In genomic region chr7:84166007-84166406, GRCm38 (mm10) we compare ENCODE assay signal across 21 mouse cellular contexts. TPM values are rescaled to one million over a fixed set of nuclear protein-coding genes. Genes with fewer than 3 reads are reported as not detected.
A peak's percentile ranks its signal among the peaks of the same experiment; 100 is the strongest.
DNase-seq lines count a peak whose midpoint lies in the region; ATAC-seq and TF ChIP-seq lines count a peak whose summit lies in the region.
"Had no signal": no experiment of that assay in that cellular context is flagged by ENCODE, and none has a peak within 500 bp of the region (broad histone marks: within the 10 kb centered on the region; RNA-seq: fewer than 3 reads in every experiment).

No protein-coding gene starts in this region.

- DNase-seq in thymus, postnatal 0 days (ENCODE audit: low spot score) = peak; percentile 41
- DNase-seq in thymus, postnatal 25 days = no peak
- DNase-seq in CD4-positive, CD25-positive, alpha-beta regulatory T cell, adult 2 months (ENCODE audit: low read depth, low spot score) = peak; percentile 31
- no peak for DNase-seq in layer of hippocampus, postnatal 10 days (ENCODE audit: low spot score in 2 of 2)
- DNase-seq: adrenal gland, postnatal 10 days; cerebellum, adult 11 months; cerebellum, adult 8-10 months; cerebellum, postnatal 14 days; embryo, embryonic 11 days; gastrocnemius, postnatal 10 days; heart, adult 2 months had no signal

- peaks cover 18% of the 10 kb centered on the region for H3K4me1 ChIP-seq in intestine, embryonic 16.5 days (ENCODE audit: control insufficient read depth, insufficient read depth, low read length)
- H3K4me1 ChIP-seq in intestine, embryonic 15.5 days (replicated peaks) = peaks cover 4% of the 10 kb centered on the region; the same call in 1 of the 2 replicates
- peaks cover 4% of the 10 kb centered on the region for H3K4me1 ChIP-seq in intestine, postnatal 0 days (replicated peaks; ENCODE audit: control insufficient read depth, insufficient read depth, low read length)
- H3K4me1 ChIP-seq: forebrain, embryonic 12.5 days; heart, embryonic 15.5 days; hindbrain, embryonic 10.5 days had no signal

- TF ChIP-seq CTCF in intestine, postnatal 0 days (IDR thresholded peaks at IDR 0.05; ENCODE audit: low read depth) = no peak

- H3K27ac ChIP-seq in intestine, embryonic 16.5 days (ENCODE audit: low read length) = peak overlapping the region; percentile 45
- H3K27ac ChIP-seq in intestine, embryonic 15.5 days = no peak overlapping the region
- H3K27ac ChIP-seq in intestine, postnatal 0 days (ENCODE audit: low read depth, low read length) = peak overlapping the region; percentile 1; the same call in 1 of the 2 replicates
- H3K27ac ChIP-seq: embryonic facial prominence, embryonic 15.5 days; forebrain, embryonic 12.5 days; heart, adult 2 months; heart, embryonic 15.5 days; hindbrain, embryonic 10.5 days; hindbrain, embryonic 14.5 days had no signal

- H3K9ac ChIP-seq in intestine, embryonic 16.5 days (ENCODE audit: low read depth, low read length) = no peak overlapping the region
- no peak overlapping the region for H3K9ac ChIP-seq in intestine, embryonic 15.5 days
- H3K9ac ChIP-seq in intestine, postnatal 0 days (ENCODE audit: low read depth, low read length) = no peak overlapping the region
- H3K9ac ChIP-seq: embryonic facial prominence, embryonic 15.5 days; forebrain, embryonic 12.5 days; heart, embryonic 15.5 days; hindbrain, embryonic 14.5 days had no signal

- no peak for ATAC-seq in intestine, embryonic 16.5 days
- no peak for ATAC-seq in intestine, embryonic 15.5 days
- no peak for ATAC-seq in intestine, postnatal 0 days
- ATAC-seq: forebrain, embryonic 16.5 days had no signal

- no peak overlapping the region for H3K4me3 ChIP-seq in intestine, embryonic 16.5 days (ENCODE audit: low read length)
- H3K4me3 ChIP-seq in intestine, embryonic 15.5 days (replicated peaks) = no peak overlapping the region
- no peak overlapping the region for H3K4me3 ChIP-seq in intestine, postnatal 0 days (ENCODE audit: low read depth, low read length)
- H3K4me3 ChIP-seq: embryonic facial prominence, embryonic 15.5 days; forebrain, embryonic 12.5 days; heart, adult 2 months; heart, embryonic 15.5 days; hindbrain, embryonic 10.5 days had no signal

- no peaks in the 10 kb centered on the region for H3K36me3 ChIP-seq in intestine, embryonic 16.5 days (ENCODE audit: control insufficient read depth, insufficient read depth, low read length)
- no peaks in the 10 kb centered on the region for H3K36me3 ChIP-seq in intestine, embryonic 15.5 days
- H3K36me3 ChIP-seq in intestine, postnatal 0 days (ENCODE audit: control insufficient read depth, insufficient read depth) = no peaks in the 10 kb centered on the region
- H3K36me3 ChIP-seq: embryonic facial prominence, embryonic 15.5 days; forebrain, embryonic 12.5 days; heart, embryonic 15.5 days; hindbrain, embryonic 10.5 days had no signal

- H3K4me2 ChIP-seq in intestine, embryonic 16.5 days (ENCODE audit: low read depth, low read length) = no peak overlapping the region
- no peak overlapping the region for H3K4me2 ChIP-seq in intestine, embryonic 15.5 days (replicated peaks)
- no peak overlapping the region for H3K4me2 ChIP-seq in intestine, postnatal 0 days (replicated peaks; ENCODE audit: low read depth)
- H3K4me2 ChIP-seq: embryonic facial prominence, embryonic 15.5 days; forebrain, embryonic 12.5 days; heart, embryonic 11.5 days; heart, embryonic 15.5 days; hindbrain, embryonic 14.5 days had no signal

- no peaks in the 10 kb centered on the region for H3K27me3 ChIP-seq in intestine, embryonic 16.5 days (replicated peaks; ENCODE audit: control insufficient read depth, insufficient read depth, low read length)
- H3K27me3 ChIP-seq in intestine, embryonic 15.5 days (replicated peaks) = no peaks in the 10 kb centered on the region
- H3K27me3 ChIP-seq in intestine, postnatal 0 days (replicated peaks; ENCODE audit: control insufficient read depth, insufficient read depth, low read length) = no peaks in the 10 kb centered on the region
- H3K27me3 ChIP-seq: embryonic facial prominence, embryonic 15.5 days; forebrain, embryonic 12.5 days; heart, embryonic 15.5 days had no signal

- no peaks in the 10 kb centered on the region for H3K9me3 ChIP-seq in intestine, embryonic 16.5 days (ENCODE audit: control insufficient read depth, low read length)
- H3K9me3 ChIP-seq in intestine, embryonic 15.5 days = no peaks in the 10 kb centered on the region
- H3K9me3 ChIP-seq in intestine, postnatal 0 days (ENCODE audit: control insufficient read depth) = no peaks in the 10 kb centered on the region
- H3K9me3 ChIP-seq: embryonic facial prominence, embryonic 15.5 days; forebrain, embryonic 12.5 days; heart, embryonic 15.5 days; hindbrain, embryonic 10.5 days had no signal

- WGBS in intestine, embryonic 16.5 days = 59% methylated on average over 1 of the region's 1 CpGs
- 54% methylated on average over 1 of the region's 1 CpGs for WGBS in intestine, embryonic 15.5 days
- 62% methylated on average over 1 of the region's 1 CpGs for WGBS in intestine, postnatal 0 days

RNA-seq across cellular contexts. Expression of gene Abhd17c, which starts 14.3 kb away (rescaled TPM):
- polyA plus RNA-seq in intestine, embryonic 16.5 days (2015; fragmentation: Nextera tagmentation; extraction: Ambion mirVana) = 12.5 and 15.1 TPM in 2 replicates
- polyA plus RNA-seq in intestine, embryonic 15.5 days (2015; fragmentation: Nextera tagmentation; extraction: Ambion mirVana) = 90.4 and 95.3 TPM in 2 replicates
- 38.6 and 46.5 TPM in 2 replicates for polyA plus RNA-seq in thymus, postnatal 0 days (2015; fragmentation: Nextera tagmentation; extraction: Ambion mirVana)
- polyA plus RNA-seq in intestine, postnatal 0 days (2015; fragmentation: Nextera tagmentation; extraction: Ambion mirVana) = 203 and 216 TPM in 2 replicates
- 10 to 100 TPM; 76.7 to 78.2 TPM for total RNA-seq in layer of hippocampus, postnatal 10 days (2021)

Comparison
In these comparisons a context has a peak if more than half of its experiments do, and no peak if none do; other contexts are left out.
1. DNase-seq: peak in thymus, postnatal 0 days (single experiment) and CD4-positive, CD25-positive, alpha-beta regulatory T cell, adult 2 months (single experiment); none in thymus, postnatal 25 days (single experiment) and layer of hippocampus, postnatal 10 days (0 of 2).